Mouse (Mus musculus) heart, adult 2 months (tissue): Measurements from ENCODE around the gene Plppr1. TPM values are rescaled to one million over a fixed set of nuclear protein-coding genes. Genes with fewer than 3 reads are reported as not detected.

Experiments
- DNase-seq, 2 experiments: peaks; one replicate each; pipeline ENCODE4 v3.0.0; 2021
- H3K27ac ChIP-seq: fragments of 200-600 bp; 2 replicates; pipeline ENCODE4 v1.8.1; 2022
- H3K27me3 ChIP-seq: fragments of 200-500 bp; 2 replicates; pipeline ENCODE4 v1.6.1; 2012; ENCODE audit warnings: mild to moderate bottlenecking, low read length, inconsistent platforms, mixed read lengths; ENCODE audit not compliant: control insufficient read depth, insufficient read depth
- H3K36me3 ChIP-seq: fragments of 200-500 bp; 2 replicates; pipeline ENCODE4 v1.6.1; 2012; ENCODE audit warnings: low read length, inconsistent platforms; ENCODE audit not compliant: control insufficient read depth, insufficient read depth
- H3K4me1 ChIP-seq: fragments of 200-500 bp; 2 replicates; pipeline ENCODE4 v1.6.1; 2011; ENCODE audit warnings: low read length; ENCODE audit not compliant: control insufficient read depth, insufficient read depth
- H3K4me3 ChIP-seq: fragments of 200-600 bp; 2 replicates; pipeline ENCODE4 v1.8.1; 2022
- H3K79me2 ChIP-seq: fragments of 200-500 bp; replicated peaks from 2 replicates; pipeline ENCODE4 v1.6.1; 2012; ENCODE audit warnings: mild to moderate bottlenecking, inconsistent platforms, low read length, moderate library complexity, mixed read lengths; ENCODE audit not compliant: control insufficient read depth, insufficient read depth
- H3K9ac ChIP-seq: fragments of 200-500 bp; 2 replicates; pipeline ENCODE4 v1.6.1; 2012; ENCODE audit warnings: low read depth, mild to moderate bottlenecking, control low read depth, inconsistent platforms, low read length, mixed read lengths
- CTCF ChIP-seq: fragments of 200-600 bp; IDR thresholded peaks from 2 replicates; pipeline ENCODE4 v1.8.1; 2022; ENCODE audit warnings: antibody characterized with exemption, mild to moderate bottlenecking, moderate library complexity
- EP300 ChIP-seq: fragments of 200-500 bp; IDR thresholded peaks from 2 replicates; pipeline ENCODE4 v1.6.1; 2011; ENCODE audit warnings: low read depth, low read length, control low read depth; ENCODE audit not compliant: insufficient read depth
- POLR2A ChIP-seq: fragments of 200-500 bp; IDR thresholded peaks from 2 replicates; pipeline ENCODE4 v1.6.1; 2011; ENCODE audit warnings: mild to moderate bottlenecking, low read depth, low read length, control low read depth; ENCODE audit not compliant: insufficient read depth
- WGBS: fragments of 180-500 bp; shearing (Covaris S2); methylation state at CpG from one replicate; pipeline ENCODE4 v1.1.7; 2018; 5-methylcytosine and 5-hydroxymethylcytosine counted together
- intact Hi-C: fragments of 180-260 bp; cut with DNase I; formaldehyde crosslinking; loops from one replicate; pipeline ENCODE4 v1.15.1; 2025
- polyA plus RNA-seq: library from polyadenylated mRNA; depleted of rRNA; stranded (reverse); fragments of >200 nt; gene quantifications from 2 replicates; pipeline ENCODE4 v1.2.3, GENCODE M21; 2012
- total RNA-seq, 2 experiments: library from RNA; stranded (reverse); gene quantifications; 2 replicates each; pipeline ENCODE4 v1.2.3; 2021

Plppr1 gene
- total and polyA plus RNA-seq, 3 experiments = 0.05 TPM; not detected in 2

DNA sequence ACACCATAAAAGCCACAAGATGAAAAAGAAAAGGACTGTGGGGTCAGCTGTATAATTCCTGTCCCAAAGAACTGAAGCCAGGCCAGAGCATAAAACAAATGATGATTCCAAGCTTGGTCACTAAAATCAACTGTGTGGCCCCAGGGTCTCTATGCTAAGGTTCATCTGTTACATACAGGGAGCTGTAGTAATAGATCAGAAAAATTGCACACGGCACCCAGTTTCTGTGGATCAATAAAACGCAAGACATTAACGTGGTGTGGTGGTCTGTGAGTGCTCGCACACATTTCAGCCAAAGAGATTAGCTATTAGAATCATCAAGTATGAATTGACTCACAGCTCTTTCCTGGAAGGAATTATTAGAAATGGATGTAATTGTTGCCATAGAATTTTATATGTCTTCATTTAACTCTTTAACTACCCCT is 43.7 kb downstream of the Plppr1 start:
- Histone ChIP-seq H3K4me1 (no peaks in the 10 kb centered on the region), H3K4me3 (no peak overlapping the region), H3K27me3 (no peaks in the 10 kb centered on the region), H3K9ac (no peak overlapping the region), H3K79me2 (no peaks in the 10 kb centered on the region), H3K27ac (no peak overlapping the region), H3K36me3 (no peaks in the 10 kb centered on the region)
- intact Hi-C loops = no loop called here
- DNase-seq = no peak
- TF ChIP-seq EP300 (no peak), POLR2A (no peak), CTCF (no peak)
- WGBS = 92% methylated on average over 4 of the region's 4 CpGs

- H3K4me1 ChIP-seq = no peaks in the 10 kb centered on the region
These were observed 45.8 kb downstream of the Plppr1 start for GRCm38 (mm10) chr4:49104860-49105259.

GRCm38 (mm10) chr4:49107895-49108294 is 48.8 kb downstream of the Plppr1 start:
- Histone ChIP-seq H3K36me3 (no peaks in the 10 kb centered on the region; the same call in 1 of the 2 replicates), H3K27ac (no peak overlapping the region), H3K9ac (no peak overlapping the region), H3K79me2 (no peaks in the 10 kb centered on the region), H3K4me3 (no peak overlapping the region), H3K27me3 (no peaks in the 10 kb centered on the region), H3K4me1 (no peaks in the 10 kb centered on the region)
- TF ChIP-seq POLR2A = no peak
- no peak for TF ChIP-seq EP300
- no peak for TF ChIP-seq CTCF
- no peak for DNase-seq
- 92% methylated on average over 4 of the region's 4 CpGs for WGBS
- intact Hi-C loops = no loop called here

More at GRCm38 (mm10) chr4:49104860-49105259, 45.8 kb downstream of the Plppr1 start:
- intact Hi-C loops = no loop called here
- Histone ChIP-seq H3K9ac (no peak overlapping the region), H3K36me3 (no peaks in the 10 kb centered on the region; the same call in 1 of the 2 replicates), H3K27ac (no peak overlapping the region), H3K27me3 (no peaks in the 10 kb centered on the region), H3K79me2 (no peaks in the 10 kb centered on the region), H3K4me3 (no peak overlapping the region)
- DNase-seq = no peak
- WGBS = 90% methylated on average over 8 of the region's 8 CpGs
- TF ChIP-seq CTCF (no peak), POLR2A (no peak), EP300 (no peak)

DNA sequence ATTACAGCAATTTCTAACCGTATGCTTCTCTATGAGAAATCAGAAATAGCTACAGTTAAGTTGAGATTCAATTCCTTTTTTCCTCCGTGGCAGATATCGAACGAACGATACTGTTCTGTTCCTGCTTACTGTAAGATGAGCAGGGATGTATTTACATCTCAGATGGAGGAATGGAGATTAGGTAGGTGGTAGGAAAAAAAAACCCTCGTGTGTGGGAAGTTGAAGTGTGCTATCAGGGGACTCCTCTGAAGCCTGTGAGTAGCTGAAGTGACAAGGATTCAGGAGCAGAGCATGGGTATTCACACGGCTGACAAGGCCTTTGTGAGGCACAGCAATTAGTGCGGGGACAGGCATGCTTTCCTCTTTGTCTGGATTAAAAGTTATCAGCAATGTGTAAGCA is 49.3 kb downstream of the Plppr1 start:
- no peaks in the 10 kb centered on the region for H3K79me2 ChIP-seq
- TF ChIP-seq EP300 = no peak
- no peak for TF ChIP-seq CTCF
- TF ChIP-seq POLR2A = no peak
- H3K4me3 ChIP-seq = no peak overlapping the region
- no peaks in the 10 kb centered on the region for H3K27me3 ChIP-seq
- H3K27ac ChIP-seq = no peak overlapping the region
- no peak overlapping the region for H3K9ac ChIP-seq
- H3K4me1 ChIP-seq = no peaks in the 10 kb centered on the region
- no peak for DNase-seq
- intact Hi-C loops = no loop called here
- H3K36me3 ChIP-seq = no peaks in the 10 kb centered on the region; the same call in 1 of the 2 replicates
- WGBS = 79% methylated on average over 8 of the region's 8 CpGs

GRCm38 (mm10) chr4:49109989-49110388 is 50.9 kb downstream of the Plppr1 start:
- H3K27ac ChIP-seq = no peak overlapping the region
- H3K4me3 ChIP-seq = no peak overlapping the region
- DNase-seq = no peak
- intact Hi-C loops = no loop called here
- H3K4me1 ChIP-seq = no peaks in the 10 kb centered on the region
- no peak for TF ChIP-seq CTCF
- no peak for TF ChIP-seq EP300
- TF ChIP-seq POLR2A = no peak
- no peaks in the 10 kb centered on the region for H3K27me3 ChIP-seq
- no peaks in the 10 kb centered on the region; the same call in 1 of the 2 replicates for H3K36me3 ChIP-seq
- no peak overlapping the region for H3K9ac ChIP-seq
- WGBS = 11% methylated on average over 5 of the region's 5 CpGs
- H3K79me2 ChIP-seq = no peaks in the 10 kb centered on the region

- WGBS = 56% methylated on average over 2 of the region's 2 CpGs
- Histone ChIP-seq H3K4me3 (no peak overlapping the region), H3K27ac (no peak overlapping the region), H3K36me3 (no peaks in the 10 kb centered on the region), H3K4me1 (no peaks in the 10 kb centered on the region), H3K27me3 (no peaks in the 10 kb centered on the region), H3K9ac (no peak overlapping the region), H3K79me2 (no peaks in the 10 kb centered on the region)
- DNase-seq = no peak
- intact Hi-C loops = no loop called here
- no peak for TF ChIP-seq EP300
- no peak for TF ChIP-seq POLR2A
- no peak for TF ChIP-seq CTCF
These were observed 59.8 kb downstream of the Plppr1 start for GRCm38 (mm10) chr4:49118842-49119241.

GRCm38 (mm10) chr4:49144798-49145197 is 85.7 kb downstream of the Plppr1 start:
- Histone ChIP-seq H3K9ac (no peak overlapping the region), H3K4me1 (no peaks in the 10 kb centered on the region), H3K27ac (no peak overlapping the region), H3K27me3 (no peaks in the 10 kb centered on the region), H3K4me3 (no peak overlapping the region), H3K79me2 (no peaks in the 10 kb centered on the region), H3K36me3 (no peaks in the 10 kb centered on the region)
- no peak for DNase-seq
- WGBS = 70% methylated on average over 4 of the region's 4 CpGs
- intact Hi-C loops = no loop called here
- TF ChIP-seq POLR2A = no peak
- no peak for TF ChIP-seq EP300
- no peak for TF ChIP-seq CTCF
